ENCODE assay signal across 9 mouse cellular contexts in genomic region chr2:30106364-30106763, GRCm38 (mm10). TPM values are rescaled to one million over a fixed set of nuclear protein-coding genes. Genes with fewer than 3 reads are reported as not detected.
A peak's percentile ranks its signal among the peaks of the same experiment; 100 is the strongest.
DNase-seq lines count a peak whose midpoint lies in the region; ATAC-seq and TF ChIP-seq lines count a peak whose summit lies in the region.
"Had no signal": no experiment of that assay in that cellular context is flagged by ENCODE, and none has a peak within 500 bp of the region (broad histone marks: within the 10 kb centered on the region; RNA-seq: fewer than 3 reads in every experiment).

No protein-coding gene starts in this region.

- no peak overlapping the region for H3K4me2 ChIP-seq in liver, postnatal 0 days (ENCODE audit: low read depth, low read length)

- no peak overlapping the region for H3K4me3 ChIP-seq in liver, postnatal 0 days (ENCODE audit: low read depth, low read length)

- peaks cover 41% of the 10 kb centered on the region for H3K36me3 ChIP-seq in liver, postnatal 0 days (replicated peaks; ENCODE audit: insufficient read depth, low read length)
- H3K36me3 ChIP-seq in splenic B cell, adult 2 months (ENCODE audit: control insufficient read depth, insufficient read depth, low read length, poor library complexity, severe bottlenecking) = peaks cover 7% of the 10 kb centered on the region

- no peak overlapping the region for H3K27ac ChIP-seq in liver, postnatal 0 days (ENCODE audit: low read depth)

- H3K9ac ChIP-seq in liver, postnatal 0 days (replicated peaks) = no peak overlapping the region

- TF ChIP-seq CTCF in liver, postnatal 0 days (IDR thresholded peaks at IDR 0.05; ENCODE audit: low read depth) = peak; percentile 93

- no peaks in the 10 kb centered on the region for H3K27me3 ChIP-seq in liver, postnatal 0 days (ENCODE audit: insufficient read depth, low read length)
- H3K27me3 ChIP-seq in splenic B cell, adult 2 months (ENCODE audit: control insufficient read depth, insufficient read depth, low read length, poor library complexity, severe bottlenecking) = no peaks in the 10 kb centered on the region
- H3K27me3 ChIP-seq: Patski had no signal

- ATAC-seq in liver, postnatal 0 days = peak; percentile 55
- ATAC-seq: Patski had no signal

- TF ChIP-seq EP300 in liver, postnatal 0 days (IDR thresholded peaks at IDR 0.05; ENCODE audit: low read depth) = no peak

- DNase-seq in cerebellum, adult 18-20 months = peak; percentile 51 to 63
- no peak for DNase-seq in cerebellum, adult 11-12 months
- DNase-seq in layer of hippocampus, adult 9-10 months (ENCODE audit: low spot score) = peak; percentile 46
- DNase-seq in layer of hippocampus, adult 9-11 months = no peak
- DNase-seq in MEL-GATA-1-ER (ENCODE audit: extremely low read depth, low read depth) = peak; percentile 39
- DNase-seq in embryo, embryonic 9.5 days (ENCODE audit: extremely low spot score) = peak; percentile 57
- peak; percentile 74 for DNase-seq in liver, postnatal 0 days
- DNase-seq in splenic B cell, adult 2 months (ENCODE audit: low read depth, low spot score) = peak; percentile 79

- no peaks in the 10 kb centered on the region for H3K4me1 ChIP-seq in liver, postnatal 0 days (ENCODE audit: insufficient read depth)

- no peaks in the 10 kb centered on the region for H3K9me3 ChIP-seq in liver, postnatal 0 days (ENCODE audit: low read length)

RNA-seq across cellular contexts. Expression of gene Zdhhc12, which starts 12.9 kb away (rescaled TPM):
- 25.1 and 27.0 TPM in 2 replicates for polyA plus RNA-seq in liver, postnatal 0 days (2015; fragmentation: Nextera tagmentation; extraction: Ambion mirVana)

RNA-seq across cellular contexts. Expression of gene Zer1, which starts 18.0 kb away (rescaled TPM):
- polyA plus RNA-seq in liver, postnatal 0 days (2015; fragmentation: Nextera tagmentation; extraction: Ambion mirVana) = 1.6 and 1.8 TPM in 2 replicates

RNA-seq across cellular contexts. Expression of gene Tbc1d13, which starts 27.2 kb away (rescaled TPM):
- polyA plus RNA-seq in liver, postnatal 0 days (2015; fragmentation: Nextera tagmentation; extraction: Ambion mirVana) = 1.8 and 2.0 TPM in 2 replicates

RNA-seq across cellular contexts. Expression of gene Pkn3, which starts 28.9 kb away (rescaled TPM):
- polyA plus RNA-seq in liver, postnatal 0 days (2015; fragmentation: Nextera tagmentation; extraction: Ambion mirVana) = 0.75 and 1.0 TPM in 2 replicates

RNA-seq across cellular contexts. Expression of gene Set, which starts 49.2 kb away (rescaled TPM):
- polyA plus RNA-seq in liver, postnatal 0 days (2015; fragmentation: Nextera tagmentation; extraction: Ambion mirVana) = 115 and 116 TPM in 2 replicates

Comparison
In these comparisons a context has a peak if more than half of its experiments do, and no peak if none do; other contexts are left out.
1. DNase-seq: peak in cerebellum, adult 18-20 months (2 of 2), layer of hippocampus, adult 9-10 months (single experiment), MEL-GATA-1-ER (single experiment), embryo, embryonic 9.5 days (single experiment), liver, postnatal 0 days (single experiment) and splenic B cell, adult 2 months (single experiment); none in cerebellum, adult 11-12 months (single experiment) and layer of hippocampus, adult 9-11 months (single experiment).